Mouse (Mus musculus) midbrain, embryonic 15.5 days (tissue): Measurements from ENCODE around the gene Ldhb. TPM values are rescaled to one million over a fixed set of nuclear protein-coding genes. Genes with fewer than 3 reads are reported as not detected.
"Not testable (repeated sequence)": the region's sequence is repeated elsewhere in the genome, so short reads cannot be mapped to it uniquely, and the experiment has no call there.

Experiments
- ATAC-seq: fragments of 200-750 bp; cut with Nextera tagmentation; replicated peaks from 2 replicates; pipeline ENCODE4 v1.8.0; 2017; ENCODE audit warnings: moderate TSS enrichment
- H3K27ac ChIP-seq: fragments of 300-500 bp; sonication (generic); 2 replicates; pipeline ENCODE4 v1.5.1; 2015; ENCODE audit warnings: mild to moderate bottlenecking, inconsistent platforms
- H3K27me3 ChIP-seq: fragments of 300-500 bp; sonication (generic); replicated peaks from 2 replicates; pipeline ENCODE4 v1.6.1; 2015; ENCODE audit warnings: inconsistent platforms
- H3K36me3 ChIP-seq: fragments of 300-500 bp; sonication (generic); replicated peaks from 2 replicates; pipeline ENCODE4 v1.6.1; 2015; ENCODE audit warnings: inconsistent platforms
- H3K4me1 ChIP-seq: fragments of 300-500 bp; sonication (generic); 2 replicates; pipeline ENCODE4 v1.6.1; 2015; ENCODE audit warnings: inconsistent platforms
- H3K4me2 ChIP-seq: fragments of 300-500 bp; sonication (generic); 2 replicates; pipeline ENCODE4 v1.6.1; 2015; ENCODE audit warnings: inconsistent platforms, mild to moderate bottlenecking, moderate library complexity
- H3K4me3 ChIP-seq: fragments of 300-500 bp; sonication (generic); 2 replicates; pipeline ENCODE4 v1.5.1; 2015; ENCODE audit warnings: mild to moderate bottlenecking, inconsistent platforms
- H3K9ac ChIP-seq: fragments of 300-500 bp; sonication (generic); 2 replicates; pipeline ENCODE4 v1.6.1; 2015; ENCODE audit warnings: mild to moderate bottlenecking, inconsistent platforms
- H3K9me3 ChIP-seq: fragments of 300-500 bp; sonication (generic); 2 replicates; pipeline ENCODE4 v1.6.1; 2016; ENCODE audit warnings: inconsistent platforms
- WGBS: fragments of 180-500 bp; shearing (Covaris S2); methylation state at CpG from one replicate; pipeline ENCODE4 v1.1.7; 2015; ENCODE audit warnings: mixed read lengths; 5-methylcytosine and 5-hydroxymethylcytosine counted together
- polyA plus RNA-seq: library from polyadenylated mRNA; unstranded; fragments of >200 nt; fragmentation: Nextera tagmentation; extraction: Ambion mirVana; gene quantifications from 2 replicates; pipeline ENCODE4 v1.2.1, GENCODE M21; 2015

The Ldhb gene
- polyA plus RNA-seq, 1 experiment from 2014 or later: 450 TPM

DNA sequence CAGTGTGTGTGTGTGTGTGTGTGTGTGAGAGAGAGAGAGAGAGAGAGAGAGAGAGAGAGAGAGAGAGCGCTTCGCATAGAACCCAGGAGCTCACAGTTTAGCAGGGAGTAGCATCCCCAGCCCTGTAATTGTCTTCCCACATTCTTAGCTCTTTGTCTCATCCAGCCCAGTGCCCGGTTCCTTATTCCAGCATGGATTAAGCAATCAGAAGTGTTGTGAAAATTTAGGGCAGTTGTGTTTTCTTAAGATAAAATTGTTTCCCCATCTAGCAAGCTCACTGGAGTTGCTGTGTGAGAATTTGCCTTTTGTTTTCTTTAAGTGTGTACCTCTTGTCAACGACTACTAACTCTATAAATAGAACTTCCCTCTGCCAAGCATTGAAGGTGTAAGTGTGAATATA is 906 bp upstream of the Ldhb start:
- ATAC-seq: no peak
- Histone ChIP-seq H3K27me3 (peaks cover 14% of the 10 kb centered on the region), H3K4me1 (peaks cover 26% of the 10 kb centered on the region), H3K4me3 (no peak overlapping the region), H3K27ac (no peak overlapping the region), H3K36me3 (no peaks in the 10 kb centered on the region), H3K9me3 (no peaks in the 10 kb centered on the region), H3K9ac (no peak overlapping the region), H3K4me2 (peak overlapping the region; percentile 84; the same call in 1 of the 2 replicates)
- 25% methylated on average over 4 of the region's 4 CpGs for WGBS

- H3K4me1 ChIP-seq: peaks cover 26% of the 10 kb centered on the region
- 1% methylated on average over 30 of the region's 30 CpGs for WGBS
- peak overlapping the region; percentile 73 for H3K27ac ChIP-seq
Measured at GRCm38 (mm10) chr6:142507033-142507784, 548 bp downstream of the Ldhb start.

GRCm38 (mm10) chr6:142506338-142507032 is 1.3 kb downstream of the Ldhb start:
- no peak for ATAC-seq
- Histone ChIP-seq H3K4me1 (peaks cover 26% of the 10 kb centered on the region), H3K9me3 (no peaks in the 10 kb centered on the region), H3K36me3 (no peaks in the 10 kb centered on the region), H3K4me2 (peak overlapping the region; percentile 84), H3K27ac (no peak overlapping the region), H3K9ac (peak overlapping the region; percentile 79), H3K4me3 (peak overlapping the region; percentile 57), H3K27me3 (peaks cover 14% of the 10 kb centered on the region)
- 7% methylated on average over 10 of the region's 10 CpGs for WGBS

More at GRCm38 (mm10) chr6:142507033-142507784, 548 bp downstream of the Ldhb start:
- Histone ChIP-seq H3K4me2 (peak overlapping the region; percentile 84), H3K9ac (peak overlapping the region; percentile 79), H3K9me3 (no peaks in the 10 kb centered on the region), H3K27me3 (peaks cover 14% of the 10 kb centered on the region), H3K36me3 (no peaks in the 10 kb centered on the region), H3K4me3 (peak overlapping the region; percentile 57)
- peak; percentile 87 for ATAC-seq

DNA sequence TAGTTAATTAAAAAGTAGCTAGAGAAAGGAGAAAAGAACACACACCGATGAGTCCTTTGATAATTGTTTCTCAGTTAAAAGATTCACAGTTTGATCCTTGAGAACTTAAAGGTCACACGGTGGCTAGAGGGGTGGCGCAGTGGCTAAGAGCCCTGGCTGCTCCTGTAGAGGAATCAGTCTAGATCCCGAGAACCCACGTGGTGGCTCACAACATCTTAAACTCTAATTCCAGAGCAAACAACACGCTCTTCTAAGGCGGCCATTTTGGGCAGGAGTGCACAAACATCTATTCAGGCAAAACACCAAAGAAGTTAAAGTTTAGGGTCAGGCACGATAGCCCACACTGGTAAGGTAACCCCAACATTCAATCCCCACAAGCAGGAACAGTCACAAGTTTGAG is 4.2 kb downstream of the Ldhb start:
- Histone ChIP-seq H3K36me3 (peaks cover 8% of the 10 kb centered on the region; the same call in 1 of the 2 replicates), H3K4me1 (peaks cover 26% of the 10 kb centered on the region), H3K9ac (no peak overlapping the region), H3K27me3 (no peaks in the 10 kb centered on the region), H3K27ac (no peak overlapping the region), H3K9me3 (no peaks in the 10 kb centered on the region), H3K4me2 (no peak overlapping the region), H3K4me3 (no peak overlapping the region)
- 74% methylated on average over 8 of the region's 8 CpGs for WGBS
- ATAC-seq: no peak

- Histone ChIP-seq H3K4me1 (peaks cover 19% of the 10 kb centered on the region), H3K4me3 (no peak overlapping the region), H3K36me3 (peaks cover 12% of the 10 kb centered on the region; the same call in 1 of the 2 replicates), H3K9ac (no peak overlapping the region), H3K27ac (no peak overlapping the region), H3K9me3 (no peaks in the 10 kb centered on the region), H3K4me2 (no peak overlapping the region), H3K27me3 (no peaks in the 10 kb centered on the region)
- ATAC-seq: no peak
- 87% methylated on average over 10 of the region's 10 CpGs for WGBS
Measured at GRCm38 (mm10) chr6:142502519-142503125, 5.1 kb downstream of the Ldhb start.

- not testable (repeated sequence) for H3K4me3 ChIP-seq, H3K9me3 ChIP-seq, H3K9ac ChIP-seq, H3K4me2 ChIP-seq, H3K4me1 ChIP-seq, H3K27ac ChIP-seq, ATAC-seq, H3K27me3 ChIP-seq
- peaks cover 58% of the 10 kb centered on the region for H3K36me3 ChIP-seq
- 96% methylated on average over 6 of the region's 6 CpGs for WGBS
Measured at GRCm38 (mm10) chr6:142490114-142490513, 17.6 kb downstream of the Ldhb start.

GRCm38 (mm10) chr6:142487638-142488037 is 20.1 kb downstream of the Ldhb start:
- no peak for ATAC-seq
- Histone ChIP-seq H3K27ac (no peak overlapping the region), H3K4me1 (no peaks in the 10 kb centered on the region), H3K9me3 (no peaks in the 10 kb centered on the region), H3K27me3 (no peaks in the 10 kb centered on the region), H3K4me3 (no peak overlapping the region), H3K4me2 (no peak overlapping the region), H3K9ac (no peak overlapping the region), H3K36me3 (peaks cover 48% of the 10 kb centered on the region)
- WGBS: 91% methylated on average over 9 of the region's 9 CpGs

- no peak for ATAC-seq
- H3K4me3 ChIP-seq: no peak overlapping the region
- H3K9me3 ChIP-seq: no peaks in the 10 kb centered on the region
- H3K9ac ChIP-seq: no peak overlapping the region
- no peak overlapping the region for H3K4me2 ChIP-seq
- no peak overlapping the region for H3K27ac ChIP-seq
- 92% methylated on average over 4 of the region's 4 CpGs for WGBS
- H3K4me1 ChIP-seq: no peaks in the 10 kb centered on the region
- H3K27me3 ChIP-seq: no peaks in the 10 kb centered on the region
- peaks cover 40% of the 10 kb centered on the region for H3K36me3 ChIP-seq
Measured at GRCm38 (mm10) chr6:142485478-142486123, 22.2 kb downstream of the Ldhb start.

GRCm38 (mm10) chr6:142477239-142477638 is 30.5 kb downstream of the Ldhb start:
- Histone ChIP-seq H3K4me3 (no peak overlapping the region), H3K27me3 (no peaks in the 10 kb centered on the region), H3K27ac (no peak overlapping the region), H3K4me2 (no peak overlapping the region), H3K9me3 (no peaks in the 10 kb centered on the region), H3K36me3 (no peaks in the 10 kb centered on the region), H3K9ac (no peak overlapping the region), H3K4me1 (no peaks in the 10 kb centered on the region)
- ATAC-seq: no peak
- WGBS: 82% methylated on average over 7 of the region's 7 CpGs

- WGBS: 68% methylated on average over 4 of the region's 4 CpGs
- ATAC-seq: no peak
- no peak within 1 kb of the TSS for H3K4me2 ChIP-seq
- no peaks in the 10 kb centered on the region for H3K4me1 ChIP-seq
- H3K9ac ChIP-seq: no peak within 1 kb of the TSS
- H3K27me3 ChIP-seq: no peaks in the 10 kb centered on the region
- no peak within 1 kb of the TSS for H3K4me3 ChIP-seq
- no peak within 1 kb of the TSS for H3K27ac ChIP-seq
- H3K36me3 ChIP-seq: no peaks in the 10 kb centered on the region
- H3K9me3 ChIP-seq: no peaks in the 10 kb centered on the region
Measured at GRCm38 (mm10) chr6:142472801-142473203, 35.0 kb downstream of the Ldhb start, which contains the start of gene Gys2. Gene Gys2 (minus strand): TSS chr6:142473109.

GRCm38 (mm10) chr6:142471141-142471540 is 36.6 kb downstream of the Ldhb start:
- Histone ChIP-seq H3K27me3 (no peaks in the 10 kb centered on the region), H3K4me3 (no peak overlapping the region), H3K4me2 (no peak overlapping the region), H3K36me3 (no peaks in the 10 kb centered on the region), H3K9me3 (no peaks in the 10 kb centered on the region), H3K27ac (no peak overlapping the region), H3K4me1 (no peaks in the 10 kb centered on the region), H3K9ac (no peak overlapping the region)
- no peak for ATAC-seq
- 88% methylated on average over 8 of the region's 8 CpGs for WGBS

- WGBS: 58% methylated on average over 4 of the region's 4 CpGs
- ATAC-seq: peak; percentile 84; the same call in 1 of the 2 replicates
Measured at GRCm38 (mm10) chr6:142469602-142470001, 38.2 kb downstream of the Ldhb start.

More at GRCm38 (mm10) chr6:142469602-142470001, 38.2 kb downstream of the Ldhb start:
- no peaks in the 10 kb centered on the region for H3K9me3 ChIP-seq
- no peak overlapping the region for H3K4me2 ChIP-seq
- H3K27ac ChIP-seq: no peak overlapping the region
- no peak overlapping the region for H3K9ac ChIP-seq
- no peaks in the 10 kb centered on the region for H3K36me3 ChIP-seq
- H3K4me3 ChIP-seq: no peak overlapping the region
- H3K4me1 ChIP-seq: no peaks in the 10 kb centered on the region
- no peaks in the 10 kb centered on the region for H3K27me3 ChIP-seq
